Mouse (Mus musculus) liver, embryonic 14.5 days (tissue): ENCODE results near the gene Acbd6.

Experiments used
- CTCF ChIP-seq: IDR thresholded peaks from 2 replicates; pipeline ENCODE4 v1.5.1; 2016; ENCODE audit warnings: antibody characterized with exemption, low read depth, control low read depth
- EP300 ChIP-seq: IDR thresholded peaks from 2 replicates; pipeline ENCODE4 v1.6.1; 2016; ENCODE audit warnings: antibody characterized with exemption, low read depth

GRCm38 (mm10) chr1:155527787-155528158 is 30.1 kb upstream of the Acbd6 start:
- TF ChIP-seq CTCF = no peak
- TF ChIP-seq EP300 = no peak
